Mouse (Mus musculus) right cerebral cortex, adult 2 months (tissue): ENCODE results near the gene Gm21987.

Experiments
- DNase-seq, 2 experiments: peaks; one replicate each; pipeline ENCODE4 v3.0.0; 2021 to 2022; ENCODE audit warnings: low spot score in 2 of 2

Gm21987 gene

DNA sequence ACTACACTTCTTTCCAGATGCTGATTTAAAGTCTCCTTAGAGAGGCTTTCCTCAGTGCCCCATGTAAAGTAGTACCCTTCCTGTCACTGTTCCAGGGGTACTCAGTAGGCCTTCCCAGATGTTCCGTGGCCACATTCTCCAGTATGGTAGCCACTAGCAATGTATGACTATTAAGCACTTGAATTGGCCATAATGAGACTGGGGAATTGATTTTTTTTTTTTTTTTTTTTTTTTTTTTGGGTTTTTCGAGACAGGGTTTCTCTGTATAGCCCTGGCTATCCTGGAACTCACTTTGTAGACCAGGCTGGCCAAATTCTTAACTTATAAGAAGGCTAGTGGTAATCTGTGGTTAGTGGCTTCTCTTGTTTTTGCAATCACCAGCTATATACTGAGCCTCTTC, 3.0 kb downstream of the Gm21987 start:
- DNase-seq: no peak

DNA sequence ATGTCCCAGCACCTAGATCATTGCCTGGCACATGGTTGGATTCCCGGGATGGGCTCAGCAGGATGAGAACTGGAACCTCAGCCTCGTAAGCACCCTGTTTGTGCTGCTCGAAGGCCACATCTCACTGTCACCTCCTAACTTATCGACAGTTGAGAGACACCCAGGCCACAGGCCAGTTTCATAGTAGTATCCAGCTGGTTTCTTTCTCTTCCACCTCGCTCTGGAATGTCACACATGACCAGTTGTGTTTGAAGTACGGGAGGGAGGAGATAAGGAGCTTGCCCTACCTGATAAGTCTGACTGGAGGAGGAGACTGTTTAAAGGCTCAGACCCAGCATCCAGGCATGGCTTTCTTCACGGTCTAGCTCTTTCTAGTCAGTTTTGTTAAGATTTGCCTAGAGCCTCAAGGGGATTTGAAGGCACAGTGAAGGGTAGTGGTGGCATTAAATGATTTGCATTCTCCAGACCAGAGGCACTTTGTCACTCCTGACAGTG, 3.6 kb downstream of the Gm21987 start:
- no peak for DNase-seq

DNA sequence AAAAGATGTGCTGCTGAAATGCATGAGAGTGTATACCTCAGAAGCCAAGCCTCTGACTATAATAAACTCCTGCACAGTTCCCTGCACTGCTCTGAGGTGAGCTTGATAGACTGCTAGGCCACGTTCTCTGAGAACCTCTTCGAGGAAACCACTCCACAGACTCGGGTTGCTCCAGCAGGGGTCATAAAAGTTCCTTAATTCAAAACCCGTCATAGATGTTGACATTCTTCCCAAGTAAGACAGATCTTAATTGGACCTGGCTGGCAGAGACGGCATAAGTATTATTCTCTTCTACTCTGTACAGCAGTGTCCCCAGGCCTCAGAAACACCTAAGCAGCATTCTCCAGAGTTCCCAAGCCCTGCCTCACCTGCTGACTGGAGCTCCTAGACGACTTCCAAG, 4.1 kb downstream of the Gm21987 start:
- DNase-seq: no peak

DNA sequence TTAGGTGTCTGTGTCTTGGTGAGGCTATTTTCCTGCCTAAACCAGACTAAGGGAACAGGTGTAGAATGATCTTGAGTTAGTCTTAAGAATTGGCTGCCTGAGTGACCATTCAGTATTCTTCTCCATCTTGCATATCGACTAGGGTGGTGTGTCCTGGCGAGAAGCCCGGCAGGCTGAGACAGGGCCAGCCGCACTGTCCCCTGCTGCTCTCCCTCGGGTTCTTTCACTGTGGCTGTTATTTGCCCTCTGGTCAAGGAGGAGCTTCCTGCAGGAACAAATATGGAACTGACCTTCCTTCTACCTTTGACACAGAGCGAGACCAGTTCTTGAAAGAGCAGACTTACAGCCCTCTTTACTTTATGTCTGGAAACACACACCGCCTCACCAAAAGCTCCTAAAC, 5.2 kb downstream of the Gm21987 start:
- DNase-seq: no peak

DNA sequence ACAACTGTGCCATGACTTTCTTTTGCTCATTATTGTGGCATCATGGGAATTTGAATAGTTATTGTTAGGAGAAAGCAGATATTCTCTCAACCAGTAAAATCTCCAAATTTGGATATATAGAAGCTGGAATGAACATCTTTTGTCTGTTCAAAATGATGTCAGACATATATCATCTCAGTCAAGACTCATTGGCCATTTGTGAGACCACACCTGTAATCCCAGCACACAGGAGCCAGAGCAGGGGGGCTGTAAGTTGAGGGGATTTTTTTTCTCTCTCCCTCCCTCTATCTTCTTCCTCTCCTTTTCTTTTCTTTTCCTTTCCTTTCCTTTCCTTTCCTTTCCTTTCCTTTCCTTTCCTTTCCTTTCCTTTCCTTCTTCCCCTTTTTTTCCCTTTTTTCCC, 6.0 kb downstream of the Gm21987 start:
- no peak for DNase-seq

DNA sequence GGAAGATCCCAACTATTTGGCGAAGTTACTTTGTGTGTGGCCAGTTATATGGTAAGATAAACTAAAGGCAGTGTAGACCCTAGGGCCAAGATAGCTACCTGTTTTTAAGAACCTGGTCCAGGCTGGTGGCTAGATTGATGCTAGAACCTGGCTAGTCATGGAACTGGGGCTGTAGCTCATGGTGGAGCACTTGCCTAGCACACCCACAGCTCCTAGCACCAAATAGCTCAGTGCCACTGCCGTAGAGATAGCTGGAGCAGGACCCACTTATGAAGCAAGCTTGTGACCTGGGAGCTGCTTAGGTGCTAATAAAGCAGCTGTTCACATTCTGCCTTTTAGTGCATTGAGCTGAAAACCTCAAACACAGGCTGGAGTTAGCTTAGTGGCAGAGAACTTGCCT, 6.8 kb downstream of the Gm21987 start:
- DNase-seq: no peak

DNA sequence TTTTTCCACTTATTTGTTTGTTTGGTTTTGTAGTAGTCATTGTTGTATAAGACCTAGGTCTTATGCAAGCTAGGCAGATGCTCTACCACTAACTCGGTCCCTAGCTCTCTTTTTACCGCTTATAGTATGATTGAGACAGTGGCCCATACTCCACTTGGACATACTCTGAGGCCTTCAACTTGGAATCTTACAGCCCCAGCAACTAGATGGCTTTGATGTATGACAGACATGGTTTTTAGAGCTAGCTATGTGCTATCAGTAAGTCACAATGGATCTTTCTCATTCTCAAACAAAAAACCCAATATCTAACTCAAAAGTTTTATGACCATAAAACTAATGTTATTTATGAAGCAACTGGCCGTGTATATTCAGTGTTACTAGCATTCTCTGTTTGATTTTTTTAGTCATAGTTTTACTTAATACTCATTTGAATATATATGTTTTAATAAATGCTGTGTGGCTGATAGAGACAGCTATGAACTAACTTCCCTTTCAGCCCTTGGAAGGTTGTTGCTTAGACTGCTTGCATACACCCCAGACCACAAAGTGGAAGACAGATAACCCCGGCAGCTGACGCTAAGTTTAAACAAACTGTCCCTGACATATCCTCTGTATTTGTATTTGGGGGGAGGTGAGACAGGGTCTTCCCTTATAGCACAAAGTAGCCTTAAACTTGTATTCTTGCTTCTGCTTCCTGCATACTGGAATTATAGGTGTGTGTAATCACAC, 7.5 kb downstream of the Gm21987 start:
- no peak for DNase-seq

DNA sequence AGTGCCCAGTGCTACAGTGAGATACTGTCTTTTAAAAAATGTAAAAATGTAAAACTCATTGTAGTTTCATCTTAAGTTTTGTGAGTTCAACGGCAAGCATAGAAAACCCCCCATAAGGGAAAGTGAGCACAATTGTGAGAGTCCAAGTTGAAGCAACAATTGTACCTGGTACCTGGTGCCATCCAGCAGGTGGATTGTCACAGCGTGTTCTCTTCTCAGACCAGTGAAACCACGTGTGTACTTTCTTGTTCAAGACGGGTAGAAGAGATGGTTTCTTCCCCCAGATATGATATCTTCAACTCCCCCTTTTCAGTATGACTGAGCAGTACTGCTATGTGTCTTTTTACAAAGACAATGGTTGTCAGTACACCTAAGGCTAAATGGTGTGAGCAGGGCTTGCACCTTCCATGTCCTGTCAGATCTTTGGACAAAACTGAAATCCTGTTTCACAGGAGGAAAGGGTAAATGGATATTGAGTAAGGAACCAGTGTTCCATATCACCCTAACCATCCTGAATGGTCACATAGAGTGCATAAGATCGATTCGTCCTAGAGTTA, 11.5 kb downstream of the Gm21987 start:
- no peak for DNase-seq

DNA sequence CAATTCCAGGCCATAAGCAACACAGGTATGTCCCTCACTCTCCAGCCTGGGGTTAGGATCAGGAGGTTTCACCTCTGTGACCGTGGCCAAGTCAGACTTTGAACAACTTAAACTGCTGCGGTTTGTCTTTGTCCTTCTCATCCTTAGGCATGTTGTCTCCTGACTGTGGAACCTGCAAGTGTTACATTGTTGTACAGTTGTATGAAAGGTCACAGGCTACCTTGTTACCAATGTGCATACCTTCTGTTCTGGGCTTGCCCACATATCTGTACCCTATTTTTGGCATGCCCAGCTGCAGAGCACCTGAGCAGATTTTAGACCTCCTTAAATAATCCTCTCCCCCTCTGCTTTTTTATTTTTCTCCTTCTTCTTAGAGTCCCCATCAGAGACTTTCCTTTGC, 12.4 kb downstream of the Gm21987 start:
- no peak for DNase-seq

DNA sequence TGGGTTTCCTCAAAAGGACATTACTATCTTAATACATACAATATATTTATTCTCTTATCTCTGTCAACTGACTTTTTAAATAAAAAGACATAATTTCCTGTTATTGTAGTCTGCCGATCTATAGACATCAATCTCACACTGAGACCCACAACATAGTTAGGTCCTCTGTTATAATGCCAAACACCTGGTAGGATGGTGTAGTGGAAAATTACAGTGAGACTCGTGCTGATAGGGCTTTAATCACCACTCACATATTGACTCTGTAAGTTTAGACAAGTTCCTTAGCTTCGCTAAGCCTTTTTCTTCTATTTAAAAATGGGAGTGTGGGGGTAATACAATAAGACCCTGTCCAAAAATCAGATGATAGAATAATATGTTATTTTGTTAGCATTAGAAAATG, 13.0 kb downstream of the Gm21987 start:
- no peak for DNase-seq

DNA sequence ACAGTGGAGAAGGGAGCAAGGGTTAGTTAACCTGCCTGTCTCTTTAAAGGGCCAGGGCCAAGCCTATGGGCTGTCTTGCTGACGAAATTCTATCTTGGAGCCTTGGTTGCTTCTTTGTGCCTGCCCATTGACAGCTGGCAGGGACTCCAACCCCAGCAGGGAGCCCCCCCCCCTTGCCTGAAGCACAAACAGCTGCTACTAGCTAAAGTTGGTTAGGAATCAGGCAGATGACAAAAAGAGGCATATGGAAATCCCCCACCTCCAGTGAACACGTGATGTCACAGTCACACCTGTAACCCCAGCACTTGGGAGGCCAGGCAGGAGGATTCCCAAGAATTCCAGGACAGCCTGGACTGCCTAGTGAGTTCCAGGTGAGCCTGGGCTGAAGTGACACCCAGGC, 13.5 kb downstream of the Gm21987 start:
- no peak for DNase-seq

DNA sequence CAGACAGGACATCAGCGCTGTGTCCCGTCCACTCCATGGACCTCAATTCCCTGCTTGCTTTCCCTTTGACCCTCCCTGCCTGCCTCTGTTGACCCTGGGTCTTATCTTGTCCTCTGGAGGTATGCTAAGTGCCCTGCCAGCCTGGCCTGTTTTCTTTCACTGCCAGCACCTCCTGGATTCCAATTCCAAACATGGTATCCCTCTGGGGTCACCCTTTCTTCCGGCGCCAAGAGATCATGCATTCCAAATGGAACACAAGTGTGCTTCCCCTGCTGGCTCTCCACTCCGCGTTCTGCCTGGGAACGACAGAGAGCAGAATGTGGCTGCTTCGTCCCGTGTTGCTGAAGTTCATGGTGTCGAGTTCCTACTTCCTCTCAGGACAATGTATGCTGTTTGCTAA, 15.1 kb downstream of the Gm21987 start, which contains the start of gene Popdc2:
TSS of gene Popdc2 (plus strand) at position 277 of the 400 bp plus-strand sequence.
- no peak for DNase-seq

DNA sequence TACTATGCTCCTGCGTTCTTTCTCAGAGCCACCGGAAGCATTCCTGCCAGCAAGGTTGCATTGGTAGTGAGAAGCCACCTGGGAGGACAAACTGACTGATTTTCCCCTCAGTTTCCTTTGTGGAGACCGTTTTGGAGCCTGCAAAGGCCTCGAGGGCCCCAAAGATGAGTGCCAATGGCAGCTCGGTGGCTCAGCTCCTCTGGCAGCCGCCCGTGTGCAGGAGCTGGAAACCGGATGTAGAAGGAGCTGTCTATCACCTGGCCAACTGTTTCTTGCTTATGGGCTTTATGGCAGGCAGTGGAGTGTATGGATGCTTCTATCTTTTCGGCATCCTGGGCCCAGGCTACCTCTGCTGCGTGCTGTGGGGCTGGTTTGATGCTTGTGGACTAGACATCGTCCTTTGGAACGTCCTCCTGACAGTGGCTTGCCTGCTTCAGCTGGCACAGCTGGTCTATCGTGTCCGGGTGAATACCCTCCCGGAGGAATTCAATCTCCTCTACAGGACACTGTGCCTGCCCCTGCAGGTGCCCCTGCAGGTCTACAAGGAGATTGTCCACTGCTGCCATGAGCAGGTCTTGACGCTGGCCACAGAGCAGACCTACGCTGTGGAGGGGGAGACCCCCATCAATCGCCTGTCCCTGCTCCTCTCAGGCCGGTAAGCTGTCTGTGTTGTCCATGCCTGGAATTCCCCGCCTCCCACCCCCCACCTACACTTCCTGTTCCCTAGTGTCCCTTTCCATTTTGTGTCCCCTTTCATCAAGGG, 15.8 kb downstream of the Gm21987 start:
- DNase-seq: no peak

DNA sequence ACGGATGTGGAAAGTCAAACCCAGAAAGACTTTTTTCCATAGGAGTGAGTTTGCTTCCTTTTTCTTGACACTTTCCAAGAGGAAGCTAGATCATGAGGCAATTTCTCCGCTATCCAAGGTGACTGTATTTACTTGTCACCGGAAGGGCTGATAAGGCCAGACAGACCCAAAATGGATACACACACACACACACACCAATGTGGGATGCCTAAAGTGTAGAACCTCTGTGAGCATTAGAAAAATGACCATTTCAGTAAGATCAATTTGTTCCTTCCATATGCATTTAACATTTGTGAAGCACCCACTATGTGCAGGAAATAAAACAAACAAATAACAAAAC, 16.4 kb downstream of the Gm21987 start:
- DNase-seq: no peak

DNA sequence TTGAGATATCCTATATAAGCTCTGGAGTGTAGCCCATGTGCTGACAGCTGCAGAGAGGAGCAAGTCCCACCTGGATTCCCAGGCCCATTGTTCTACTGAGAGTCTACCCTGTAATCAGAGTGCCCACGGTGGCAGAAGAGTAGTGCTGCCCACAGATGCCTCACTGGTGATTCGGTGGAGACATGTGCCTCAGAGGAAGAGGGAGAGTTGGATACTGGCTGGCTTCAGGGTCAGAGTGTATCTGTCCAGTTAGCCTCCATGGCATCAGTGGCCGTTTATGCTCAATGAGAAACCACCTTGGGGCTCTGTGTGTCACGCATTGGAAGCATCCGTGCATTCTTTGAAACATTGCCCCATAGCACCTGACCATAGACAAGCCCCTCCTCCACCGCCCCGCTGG, 16.8 kb downstream of the Gm21987 start:
- no peak for DNase-seq

DNA sequence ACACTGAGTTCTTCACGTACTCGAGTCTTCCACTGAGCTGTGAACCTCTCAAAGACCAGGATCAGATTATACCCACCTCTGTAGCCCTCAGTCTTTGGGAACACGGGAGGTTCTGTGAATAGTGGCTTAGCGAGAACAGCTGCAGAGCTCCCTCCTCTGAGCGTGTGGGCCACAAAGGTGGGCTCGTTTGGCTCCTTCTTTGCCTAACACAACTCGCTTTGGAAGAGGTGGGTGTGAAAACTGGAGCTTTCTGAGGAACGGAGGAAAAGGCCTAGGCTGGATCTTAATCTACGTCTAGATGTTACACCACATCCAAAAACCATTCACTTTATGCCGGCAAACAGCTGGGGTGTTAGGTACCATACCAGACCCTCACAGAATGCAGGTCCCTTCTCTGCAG, 18.6 kb downstream of the Gm21987 start:
- no peak for DNase-seq

DNA sequence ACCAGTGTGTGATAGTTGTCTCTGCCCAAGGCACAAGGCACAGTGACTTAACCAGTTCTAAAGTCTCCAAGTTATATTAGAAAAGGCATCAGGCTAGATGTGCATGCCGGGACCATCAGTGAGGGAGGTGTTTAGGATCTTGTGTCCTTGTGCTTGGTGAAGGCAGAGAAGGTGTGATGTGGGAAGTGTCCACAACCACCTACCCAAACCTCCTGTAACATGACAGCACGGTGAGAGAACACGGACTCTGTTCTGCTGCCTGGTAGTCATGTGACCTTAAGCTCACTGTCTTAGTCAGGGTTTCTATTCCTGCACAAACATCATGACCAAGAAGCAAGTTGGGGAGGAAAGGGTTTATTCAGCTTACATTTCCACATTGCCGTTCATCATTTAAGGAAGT, 19.4 kb downstream of the Gm21987 start:
- DNase-seq: peak in 1 of 2 experiments; percentile 31

DNA sequence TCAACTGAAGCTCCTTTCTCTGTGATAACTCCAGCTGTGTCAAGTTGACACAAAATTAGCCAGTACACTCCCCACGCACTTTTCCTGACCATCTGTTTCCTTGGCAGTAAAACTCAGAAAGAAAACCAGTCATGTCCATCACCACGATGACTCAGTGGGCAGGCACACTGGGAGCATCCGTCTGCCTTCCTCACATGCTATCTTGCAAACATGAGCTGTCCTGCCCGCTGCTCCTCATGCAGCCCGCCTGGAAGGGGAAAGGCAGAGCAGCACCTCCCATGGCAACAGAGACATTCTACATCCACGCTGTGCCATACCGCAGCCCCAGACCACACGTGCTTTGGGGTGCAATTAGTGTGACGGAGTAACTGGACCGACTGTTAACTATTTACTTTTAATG, 21.5 kb downstream of the Gm21987 start:
- peak; percentile 88 to 90 for DNase-seq

DNA sequence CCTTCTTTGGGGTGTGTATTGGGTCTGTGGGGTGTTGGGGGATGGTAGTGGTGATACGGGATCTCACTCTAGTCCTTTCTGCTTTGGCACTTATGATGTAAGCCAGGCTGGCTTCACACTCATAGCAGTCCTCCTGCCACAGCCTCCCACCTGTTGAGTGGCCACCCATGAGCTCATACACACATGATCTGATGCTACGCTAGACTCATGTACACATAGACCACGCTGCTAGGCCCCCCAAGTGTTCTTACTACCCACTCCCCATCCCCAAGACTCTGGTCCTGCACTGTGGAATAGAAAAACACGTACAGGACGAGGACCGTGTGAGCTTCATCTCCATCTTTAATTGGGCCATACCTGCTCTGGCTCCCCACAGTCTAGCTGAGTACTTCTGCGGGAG, 22.2 kb downstream of the Gm21987 start:
- DNase-seq: no peak

DNA sequence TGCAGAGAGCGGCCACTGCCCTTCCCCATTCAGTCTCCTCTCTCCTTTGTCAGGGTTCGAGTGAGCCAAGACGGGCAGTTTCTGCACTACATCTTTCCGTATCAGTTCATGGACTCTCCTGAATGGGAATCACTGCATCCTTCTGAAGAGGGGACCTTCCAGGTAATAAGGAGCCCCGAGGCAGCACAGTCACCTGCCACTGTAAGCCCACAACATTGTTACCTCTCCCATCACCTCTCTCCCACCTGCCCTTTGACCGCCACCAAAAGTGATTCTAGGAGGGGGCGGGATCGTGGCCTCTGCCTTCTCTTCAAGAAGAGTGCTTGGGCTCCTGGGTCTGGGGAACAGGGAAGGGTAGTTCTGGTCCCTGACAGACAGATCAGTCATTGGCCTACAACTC, 22.6 kb downstream of the Gm21987 start:
- no peak for DNase-seq

DNA sequence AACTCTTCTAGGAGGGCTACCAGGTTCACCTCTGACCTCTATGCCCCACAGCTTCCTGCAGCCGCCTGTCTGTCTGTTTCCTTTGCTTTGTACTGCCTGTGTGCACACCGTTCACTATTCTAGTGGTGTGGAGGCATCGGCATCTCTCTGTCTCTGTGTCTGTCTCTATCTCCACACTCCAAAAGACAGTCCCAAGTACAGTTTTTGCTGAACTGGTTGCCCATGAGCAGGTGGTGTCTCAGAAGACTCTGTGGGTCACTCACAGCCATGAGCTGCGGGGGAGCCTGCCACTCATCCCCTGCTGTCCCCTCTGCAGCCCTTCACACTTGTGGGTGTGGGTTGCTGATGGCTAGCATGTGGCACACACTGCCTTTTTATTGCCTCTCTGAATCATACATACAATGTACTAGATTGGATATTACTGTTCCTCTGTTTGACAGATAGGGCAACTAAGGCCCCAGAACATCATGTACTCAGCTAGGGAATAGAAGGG, 23.2 kb downstream of the Gm21987 start:
- DNase-seq: no peak

DNA sequence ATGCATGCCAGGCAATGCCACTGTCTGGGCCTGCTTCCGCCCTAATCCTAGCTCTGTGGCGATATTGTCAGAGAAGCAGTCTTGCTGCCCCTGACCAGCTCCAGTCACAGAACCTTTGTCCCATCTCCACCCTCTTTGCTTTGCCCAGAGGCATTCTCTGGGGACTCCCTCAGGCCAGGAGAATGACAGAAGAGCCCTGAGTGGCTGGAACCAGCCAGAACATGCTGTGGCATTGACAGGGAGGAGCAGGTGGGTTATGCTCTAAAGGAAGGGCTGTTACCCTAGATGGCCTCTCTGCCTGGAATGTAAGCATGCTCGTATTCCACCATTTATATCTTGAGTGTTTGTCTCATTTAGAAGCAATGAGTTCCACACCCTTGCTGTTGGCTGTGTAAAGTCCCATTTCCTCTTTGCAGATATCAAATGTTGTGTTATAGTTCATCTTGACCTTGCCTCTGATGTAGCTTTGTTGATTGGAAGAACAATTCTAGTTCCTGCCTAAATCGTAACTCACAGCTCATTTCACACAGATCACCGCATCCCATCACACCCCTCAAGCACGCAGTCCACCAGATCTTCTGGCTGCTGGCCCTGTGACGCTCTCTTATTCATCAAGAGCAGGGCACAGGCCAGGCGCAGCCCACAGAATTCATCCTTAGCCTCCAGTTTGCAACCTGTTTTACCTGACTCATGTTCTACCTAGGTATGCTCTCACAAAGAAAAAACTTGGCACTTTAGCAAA, 24.0 kb downstream of the Gm21987 start:
- DNase-seq: no peak
